ENCODE assay signal across 8 mouse cellular contexts in the genomic region with DNA sequence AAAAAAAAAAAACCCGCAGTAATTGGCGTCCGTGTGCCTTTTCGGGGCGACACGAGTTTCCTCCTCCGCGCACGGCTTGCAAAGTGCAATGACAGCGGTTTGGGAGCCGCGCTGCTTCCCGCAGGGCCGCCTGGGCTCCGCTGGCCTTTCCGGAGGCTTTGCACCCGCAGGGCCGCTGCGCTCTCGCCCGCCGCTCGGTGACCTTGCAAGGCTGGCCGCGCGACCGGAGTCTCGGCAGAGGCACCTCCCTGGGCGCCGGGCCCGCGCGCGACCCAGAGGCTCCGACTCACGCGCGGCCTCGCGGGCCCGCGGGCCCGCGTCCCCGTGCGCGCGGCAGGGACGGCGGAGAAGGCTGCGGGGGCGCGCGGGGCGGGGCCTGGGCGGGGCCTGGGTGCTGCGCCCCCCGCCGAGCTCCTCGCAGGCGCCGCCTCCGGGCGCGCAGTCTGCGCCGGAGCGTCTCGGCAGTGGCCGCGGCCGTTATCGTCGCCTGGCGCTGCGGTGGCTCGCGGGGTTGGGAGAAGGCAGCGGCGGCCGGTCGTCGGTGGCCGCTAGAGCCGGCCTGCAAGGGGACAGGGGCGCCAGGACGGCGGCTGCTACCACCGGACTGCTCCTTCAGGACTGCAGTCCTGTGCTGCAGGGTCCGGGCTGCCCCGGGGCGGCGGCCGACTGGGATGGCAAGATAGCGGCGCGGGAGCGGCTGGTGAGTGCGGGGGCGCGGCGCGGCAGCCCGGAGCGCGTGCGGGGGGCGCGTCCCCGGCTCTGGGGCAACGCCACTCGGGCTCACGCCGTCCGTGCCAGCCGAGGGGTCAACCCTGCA. TPM values are rescaled to one million over a fixed set of nuclear protein-coding genes. Genes with fewer than 3 reads are reported as not detected.
DNase-seq lines count a peak whose midpoint lies in the region; ATAC-seq and TF ChIP-seq lines count a peak whose summit lies in the region.

No protein-coding gene starts in this region.

- H3K9ac ChIP-seq in embryonic facial prominence, embryonic 14.5 days (ENCODE audit: low read depth, low read length) = peak overlapping the region; percentile 84
- peak overlapping the region; percentile 91 for H3K9ac ChIP-seq in heart, embryonic 11.5 days (ENCODE audit: low read depth, low read length)
- H3K9ac ChIP-seq in kidney, embryonic 16.5 days (replicated peaks; ENCODE audit: low read length) = peak overlapping the region; percentile 91
- H3K9ac ChIP-seq in midbrain, embryonic 16.5 days (ENCODE audit: low read depth, low read length) = peak overlapping the region; percentile 87

- peak overlapping the region; percentile 92 for H3K4me2 ChIP-seq in embryonic facial prominence, embryonic 14.5 days (ENCODE audit: low read depth, low read length)
- H3K4me2 ChIP-seq in heart, embryonic 11.5 days = peak overlapping the region; percentile 80
- H3K4me2 ChIP-seq in kidney, embryonic 16.5 days (replicated peaks; ENCODE audit: low read depth, low read length) = peak overlapping the region; percentile 92
- H3K4me2 ChIP-seq in midbrain, embryonic 16.5 days (ENCODE audit: low read length) = peak overlapping the region; percentile 85

- ATAC-seq in embryonic facial prominence, embryonic 14.5 days (ENCODE audit: low read depth) = peak; percentile 93
- ATAC-seq in heart, embryonic 11.5 days (replicated peaks; ENCODE audit: insufficient number of reproducible peaks, low FRiP score, low TSS enrichment) = peak; percentile 90
- peak; percentile 95 for ATAC-seq in kidney, embryonic 16.5 days (ENCODE audit: low FRiP score, low TSS enrichment)
- peak; percentile 93 for ATAC-seq in midbrain, embryonic 16.5 days
- no peak for ATAC-seq in monocyte, adult 5-6 weeks (replicated peaks; ENCODE audit: insufficient number of reproducible peaks, low FRiP score, low TSS enrichment, poor library complexity, severe bottlenecking)

- H3K9me3 ChIP-seq in embryonic facial prominence, embryonic 14.5 days (ENCODE audit: control insufficient read depth, low read length) = no peaks in the 10 kb centered on the region
- H3K9me3 ChIP-seq in heart, embryonic 11.5 days (replicated peaks; ENCODE audit: control insufficient read depth, low read length) = no peaks in the 10 kb centered on the region
- H3K9me3 ChIP-seq in kidney, embryonic 16.5 days (ENCODE audit: low read length) = no peaks in the 10 kb centered on the region
- H3K9me3 ChIP-seq in midbrain, embryonic 16.5 days (replicated peaks; ENCODE audit: control insufficient read depth, low read length, poor library complexity, severe bottlenecking) = no peaks in the 10 kb centered on the region

- peak overlapping the region; percentile 75 for H3K4me3 ChIP-seq in bone marrow macrophage, adult 2 months (ENCODE audit: insufficient read depth, low read length)
- peak overlapping the region; percentile 76 for H3K4me3 ChIP-seq in embryonic facial prominence, embryonic 14.5 days (ENCODE audit: low read depth, low read length)
- H3K4me3 ChIP-seq in heart, embryonic 11.5 days (ENCODE audit: low read depth, low read length) = peak overlapping the region; percentile 87
- H3K4me3 ChIP-seq in kidney, embryonic 16.5 days (ENCODE audit: low read length) = peak overlapping the region; percentile 85
- H3K4me3 ChIP-seq in midbrain, embryonic 16.5 days (ENCODE audit: low read depth, low read length) = peak overlapping the region; percentile 85

- H3K4me1 ChIP-seq in bone marrow macrophage, adult 2 months (ENCODE audit: control insufficient read depth, insufficient read depth, low read length) = peaks cover 3% of the 10 kb centered on the region; the same call in 1 of the 2 replicates
- peaks cover 12% of the 10 kb centered on the region; the same call in 1 of the 2 replicates for H3K4me1 ChIP-seq in embryonic facial prominence, embryonic 14.5 days (ENCODE audit: control insufficient read depth, insufficient read depth, low read length)
- H3K4me1 ChIP-seq in heart, embryonic 11.5 days (ENCODE audit: control insufficient read depth, insufficient read depth, low read length) = peaks cover 12% of the 10 kb centered on the region
- H3K4me1 ChIP-seq in kidney, embryonic 16.5 days (ENCODE audit: insufficient read depth, low read length) = peaks cover 37% of the 10 kb centered on the region
- peaks cover 10% of the 10 kb centered on the region; the same call in 1 of the 2 replicates for H3K4me1 ChIP-seq in midbrain, embryonic 16.5 days (ENCODE audit: control insufficient read depth, insufficient read depth, low read length)

- DNase-seq in embryonic facial prominence, embryonic 14.5 days (ENCODE audit: low spot score) = peak; percentile 92
- DNase-seq in liver = peak; percentile 74
- peak; percentile 59 for DNase-seq in splenic B cell, adult 2 months (ENCODE audit: low read depth, low spot score)

- no peak for TF ChIP-seq POLR2A in bone marrow macrophage, adult 2 months (IDR thresholded peaks at IDR 0.05; ENCODE audit: borderline replicate concordance, low read depth, low read length)

- no peaks in the 10 kb centered on the region for H3K27me3 ChIP-seq in embryonic facial prominence, embryonic 14.5 days (replicated peaks; ENCODE audit: control insufficient read depth, insufficient read depth, low read length)
- H3K27me3 ChIP-seq in heart, embryonic 11.5 days (ENCODE audit: control insufficient read depth, insufficient read depth, low read length) = no peaks in the 10 kb centered on the region
- no peaks in the 10 kb centered on the region for H3K27me3 ChIP-seq in kidney, embryonic 16.5 days (ENCODE audit: insufficient read depth, low read length)
- H3K27me3 ChIP-seq in midbrain, embryonic 16.5 days (ENCODE audit: control insufficient read depth, insufficient read depth, low read depth, low read length) = 0 out of 2 replicates have a peak, but pooled peaks cover 2% of the 10 kb centered on the region
- H3K27me3 ChIP-seq in splenic B cell, adult 2 months (ENCODE audit: control insufficient read depth, insufficient read depth, low read length, poor library complexity, severe bottlenecking) = no peaks in the 10 kb centered on the region

- whole genome bisulfite sequencing in embryonic facial prominence, embryonic 14.5 days = 2% methylated on average over 19 of the region's 116 CpGs
- under 1% methylated on average over 112 of the region's 116 CpGs for WGBS in heart, embryonic 11.5 days (ENCODE audit: insufficient replicate concordance)
- WGBS in kidney, embryonic 16.5 days = under 1% methylated on average over 69 of the region's 116 CpGs
- under 1% methylated on average over 98 of the region's 116 CpGs for WGBS in midbrain, embryonic 16.5 days

- H3K36me3 ChIP-seq in embryonic facial prominence, embryonic 14.5 days (ENCODE audit: control insufficient read depth, insufficient read depth, low read length) = peaks cover 6% of the 10 kb centered on the region; the same call in 1 of the 2 replicates
- no peaks in the 10 kb centered on the region for H3K36me3 ChIP-seq in heart, embryonic 11.5 days (ENCODE audit: control insufficient read depth, insufficient read depth, low read length)
- H3K36me3 ChIP-seq in kidney, embryonic 16.5 days (ENCODE audit: insufficient read depth, low read length) = no peaks in the 10 kb centered on the region
- no peaks in the 10 kb centered on the region for H3K36me3 ChIP-seq in midbrain, embryonic 16.5 days (ENCODE audit: control insufficient read depth, insufficient read depth, low read length)
- no peaks in the 10 kb centered on the region for H3K36me3 ChIP-seq in splenic B cell, adult 2 months (ENCODE audit: control insufficient read depth, insufficient read depth, low read length, poor library complexity, severe bottlenecking)

- H3K27ac ChIP-seq in bone marrow macrophage, adult 2 months (ENCODE audit: insufficient read depth, low read depth, low read length) = peak overlapping the region; percentile 15; the same call in 1 of the 2 replicates
- H3K27ac ChIP-seq in embryonic facial prominence, embryonic 14.5 days (replicated peaks; ENCODE audit: low read depth, low read length) = peak overlapping the region; percentile 81
- H3K27ac ChIP-seq in heart, embryonic 11.5 days (ENCODE audit: low read depth, low read length) = peak overlapping the region; percentile 91
- H3K27ac ChIP-seq in kidney, embryonic 16.5 days (ENCODE audit: low read length) = peak overlapping the region; percentile 93
- peak overlapping the region; percentile 82 for H3K27ac ChIP-seq in midbrain, embryonic 16.5 days (ENCODE audit: low read length)

- no peak for TF ChIP-seq CTCF in bone marrow macrophage, adult 2 months (IDR thresholded peaks at IDR 0.05; ENCODE audit: low read depth, low read length)

RNA-seq across cellular contexts. Expression of a gene that starts 38.9 kb away (rescaled TPM):
- polyA plus RNA-seq in bone marrow macrophage, adult 2 months (2012; ENCODE audit: insufficient read depth, insufficient read length, missing spikeins) = 30.4 and 30.8 TPM in 2 replicates
- 39.2 and 40.4 TPM in 2 replicates for polyA plus RNA-seq in embryonic facial prominence, embryonic 14.5 days (2014; fragmentation: Nextera tagmentation; extraction: Ambion mirVana)
- polyA plus RNA-seq in heart, embryonic 11.5 days (2014; fragmentation: Nextera tagmentation; extraction: Ambion mirVana) = 22.1 and 31.4 TPM in 2 replicates
- 23.7 and 24.8 TPM in 2 replicates for polyA plus RNA-seq in kidney, embryonic 16.5 days (2015; fragmentation: Nextera tagmentation; extraction: Ambion mirVana)
- 8.0 and 9.5 TPM in 2 replicates for polyA plus RNA-seq in midbrain, embryonic 16.5 days (2015; fragmentation: Nextera tagmentation; extraction: Ambion mirVana)
- total RNA-seq in monocyte, adult 5-6 weeks (2017) = 4.9 to 11.3 TPM (median 10.7 TPM) in 3 replicates

Comparison
In these comparisons a context has a peak if more than half of its experiments do, and no peak if none do; other contexts are left out.
1. H3K27ac ChIP-seq: peak in every context shown above with its lines; median percentile 93 in kidney, embryonic 16.5 days; 91 in heart, embryonic 11.5 days; 82 in midbrain, embryonic 16.5 days; 81 in embryonic facial prominence, embryonic 14.5 days; 15 in bone marrow macrophage, adult 2 months.